Mouse (Mus musculus): Measurements from ENCODE around the gene Vmn2r8.
"Not testable (repeated sequence)": the region's sequence is repeated elsewhere in the genome, so short reads cannot be mapped to it uniquely, and the experiment has no call there.

GRCm38 (mm10) chr5:108790385-108790784, 18.3 kb downstream of the Vmn2r8 start:
- not testable (repeated sequence) for TF ChIP-seq CTCF (IDR thresholded peaks at IDR 0.05; ENCODE audit: control insufficient read depth, insufficient read depth, low read length); POLR2A (IDR thresholded peaks at IDR 0.05; ENCODE audit: borderline replicate concordance, control insufficient read depth, low read depth, low read length)
